Mouse (Mus musculus) liver, postnatal 0 days (tissue): ENCODE measurements around the gene Ston1.

Source experiments
- CTCF ChIP-seq: sonication (generic); IDR thresholded peaks from 2 replicates; pipeline ENCODE4 v1.5.1; 2016; ENCODE audit warnings: antibody characterized with exemption, low read depth
- EP300 ChIP-seq: IDR thresholded peaks from 2 replicates; pipeline ENCODE4 v1.6.1; 2016; ENCODE audit warnings: antibody characterized with exemption, low read depth, mild to moderate bottlenecking

DNA sequence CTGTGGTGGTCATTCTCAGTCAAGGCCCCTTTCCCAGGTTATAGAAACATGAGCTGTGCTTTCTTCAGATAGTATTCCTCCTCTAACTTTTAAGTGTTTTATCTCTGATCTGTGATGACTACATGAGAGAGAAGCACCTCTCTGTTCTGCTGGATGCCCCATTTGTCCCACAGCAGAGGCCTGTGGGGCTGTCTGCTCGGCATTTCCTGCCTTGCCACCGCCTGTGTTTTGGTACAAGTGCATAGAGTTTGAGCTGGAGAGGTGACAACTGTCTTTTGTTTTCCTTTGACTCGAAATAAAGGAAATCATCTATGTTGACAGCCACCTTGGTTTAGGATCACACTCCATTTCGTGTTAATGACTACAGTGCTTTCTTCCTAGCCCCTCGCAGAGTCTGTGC, 22.7 kb upstream of the Ston1 start:
- TF ChIP-seq EP300: no peak
- TF ChIP-seq CTCF: no peak
